Mouse (Mus musculus) urinary bladder, postnatal 10 days (tissue): ENCODE data around the gene Zfp518a.

Experiments used
- DNase-seq: peaks from one replicate; pipeline ENCODE4 v3.0.0; 2022; ENCODE audit warnings: low spot score

Gene Zfp518a

DNA sequence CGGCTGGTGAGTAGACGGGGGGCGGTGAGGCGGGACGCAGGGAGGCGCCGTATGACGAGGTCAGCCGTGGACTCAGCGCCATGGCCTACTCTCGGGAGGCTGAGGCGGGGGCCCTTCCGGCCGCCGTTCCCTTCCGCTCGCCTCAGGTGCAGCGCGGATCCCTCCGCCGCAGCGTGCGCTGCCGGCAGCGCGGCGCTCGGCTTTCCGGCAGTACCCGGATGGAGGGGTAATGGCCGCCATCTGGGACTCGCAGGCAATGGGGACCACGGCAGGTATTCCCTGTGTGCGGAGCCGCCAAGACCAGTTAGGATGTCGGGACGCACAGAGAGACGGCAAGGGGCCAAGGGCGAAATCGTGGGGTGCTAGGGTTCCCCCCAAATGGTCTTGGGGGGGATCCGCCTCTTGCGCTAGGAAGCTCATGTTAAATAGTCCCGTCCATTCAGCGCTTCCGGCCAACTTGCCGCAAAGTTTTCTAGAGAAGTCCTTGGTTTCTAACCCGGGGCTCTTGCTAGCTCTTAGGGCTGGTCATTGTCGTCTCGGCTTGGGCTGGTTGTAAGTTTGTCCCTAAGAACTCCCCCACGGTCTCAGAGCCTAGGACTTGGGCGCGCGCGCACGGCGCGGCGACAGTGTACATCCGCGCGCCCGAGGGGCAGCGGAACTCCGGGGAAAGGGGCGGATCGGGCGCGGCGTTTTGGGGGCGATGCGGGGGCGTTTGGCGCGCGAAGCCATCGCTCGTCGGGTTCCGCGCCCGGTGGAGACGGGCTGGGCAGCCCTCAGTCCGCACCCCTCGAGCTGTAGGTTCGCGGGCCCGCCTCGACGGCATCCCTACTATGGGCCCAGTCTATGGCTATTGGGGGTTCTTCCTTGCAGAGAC lies at the start of gene Zfp518a:
Gene Zfp518a (plus strand): TSS at position 187 of the 874 bp plus-strand sequence.
- DNase-seq: peak; percentile 36

GRCm38 (mm10) chr19:40844731-40845130 lies 49.8 kb upstream of the Zfp518a start:
- no peak for DNase-seq

- DNase-seq: no peak
These were observed 45.1 kb upstream of the Zfp518a start for GRCm38 (mm10) chr19:40849391-40849790.

GRCm38 (mm10) chr19:40859555-40859954 lies 35.0 kb upstream of the Zfp518a start:
- DNase-seq: no peak

- DNase-seq: no peak
These were observed 26.2 kb upstream of the Zfp518a start for GRCm38 (mm10) chr19:40868284-40868683.

- no peak for DNase-seq
These were observed 24.9 kb upstream of the Zfp518a start for GRCm38 (mm10) chr19:40869425-40870105.

DNA sequence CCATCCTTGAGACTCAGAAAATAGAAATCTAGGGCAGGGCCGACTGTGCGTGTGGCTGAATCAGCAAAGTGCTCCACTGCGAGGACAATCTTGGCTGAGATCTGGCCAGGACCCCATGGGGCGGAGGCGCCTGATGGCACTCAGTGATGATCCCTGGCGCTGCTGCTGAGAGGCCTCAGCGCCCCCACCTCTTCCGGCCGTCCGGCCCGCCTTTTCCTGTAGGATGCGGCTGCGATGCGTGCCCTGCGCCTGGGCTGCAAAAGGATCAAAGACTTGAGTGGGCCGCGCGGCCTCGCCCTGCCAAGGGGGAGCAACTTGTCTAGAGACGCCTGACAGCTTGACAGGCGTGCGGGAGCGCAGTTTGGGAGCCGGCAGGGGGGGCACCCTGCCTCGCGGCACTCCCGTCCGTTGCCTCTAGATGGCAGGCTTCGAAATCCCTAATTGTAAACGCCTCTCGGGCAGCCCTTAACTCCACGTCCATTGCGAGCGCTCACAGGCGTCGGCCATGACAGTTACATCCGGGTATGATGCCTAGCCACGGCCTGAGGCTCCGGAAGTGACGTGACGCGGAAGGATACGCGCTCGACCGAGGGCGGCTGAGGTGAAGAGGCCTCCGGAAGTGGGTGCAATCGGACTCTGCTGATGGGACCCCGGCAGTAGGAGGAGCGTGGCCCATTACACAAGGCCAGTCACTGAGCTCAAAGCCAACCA lies 21.4 kb upstream of the Zfp518a start:
- DNase-seq: peak; percentile 71

DNA sequence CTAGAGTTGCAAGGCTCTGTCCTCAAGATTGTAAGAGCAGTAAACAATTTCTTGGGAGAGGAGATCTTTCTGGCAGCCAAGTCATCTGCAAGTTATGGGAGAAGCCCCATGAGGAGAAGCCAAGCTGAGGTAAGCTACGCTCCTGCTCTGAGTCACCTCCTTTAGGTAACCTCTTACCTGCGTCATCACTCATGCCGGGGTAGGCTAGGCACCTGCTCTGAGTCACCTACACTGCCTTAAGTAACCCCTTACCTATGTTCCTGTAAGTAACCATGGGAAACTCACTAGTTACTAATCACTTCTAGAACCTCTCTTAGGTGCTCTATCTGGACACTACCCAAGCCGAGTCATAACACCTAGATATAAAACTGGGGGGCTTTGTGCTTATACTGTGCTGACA lies 12.8 kb upstream of the Zfp518a start:
- DNase-seq: no peak

GRCm38 (mm10) chr19:40888887-40889286 lies 5.6 kb upstream of the Zfp518a start:
- DNase-seq: no peak

GRCm38 (mm10) chr19:40894071-40894506 lies 416 bp upstream of the Zfp518a start:
- no peak for DNase-seq

DNA sequence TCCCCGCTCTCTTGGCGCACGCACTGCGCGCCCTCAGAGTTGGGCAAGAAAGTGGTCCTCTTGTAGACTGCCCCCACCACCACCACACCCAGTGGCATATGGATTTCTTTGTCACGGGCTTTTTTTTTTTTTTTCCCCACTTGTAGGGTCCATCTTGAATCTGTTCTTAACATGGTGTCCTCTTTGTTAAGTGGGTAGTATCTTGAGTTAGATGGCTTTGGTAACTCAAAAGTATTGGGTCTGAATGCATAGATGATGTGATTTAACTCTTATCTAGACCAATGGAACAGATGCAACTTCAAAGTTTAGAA lies 843 bp downstream of the Zfp518a start:
- no peak for DNase-seq

DNA sequence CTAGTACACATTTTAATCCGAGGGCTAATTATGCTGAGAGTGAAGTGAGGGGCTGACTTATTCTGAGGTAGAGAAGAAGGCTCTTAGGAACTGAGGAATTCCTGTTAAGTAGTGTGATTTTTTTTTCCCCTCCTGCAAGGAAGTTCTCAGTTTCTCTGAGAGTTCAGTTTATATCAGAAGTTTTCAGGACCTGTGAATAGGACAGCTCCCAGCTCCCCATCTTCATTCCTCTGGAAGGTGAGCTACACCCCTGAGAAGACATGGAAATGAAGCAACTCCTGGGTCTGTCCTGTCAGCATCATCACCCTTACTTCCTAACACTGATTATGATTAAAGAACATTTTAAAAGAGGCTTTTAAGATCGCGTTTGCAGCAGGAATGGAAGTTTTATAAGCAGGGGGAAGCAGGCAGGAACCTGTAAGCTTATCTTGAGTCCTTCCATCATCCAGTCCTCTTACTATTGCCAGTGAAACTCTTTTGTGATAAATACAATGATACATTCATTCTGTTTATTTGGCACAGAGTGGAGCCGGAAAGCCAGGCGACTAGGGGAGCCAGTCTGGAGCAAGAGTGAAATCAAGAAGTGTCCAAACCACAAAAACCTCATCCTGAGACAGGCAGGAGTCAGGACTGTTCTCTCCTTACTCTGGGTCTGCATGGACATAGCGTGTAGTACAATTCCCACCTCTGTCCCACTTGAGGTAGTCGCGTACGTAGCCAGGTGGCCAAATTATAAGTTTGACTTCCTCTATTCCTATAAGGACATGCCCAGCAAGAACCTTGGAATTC lies 37.3 kb downstream of the Zfp518a start:
- DNase-seq: no peak

DNA sequence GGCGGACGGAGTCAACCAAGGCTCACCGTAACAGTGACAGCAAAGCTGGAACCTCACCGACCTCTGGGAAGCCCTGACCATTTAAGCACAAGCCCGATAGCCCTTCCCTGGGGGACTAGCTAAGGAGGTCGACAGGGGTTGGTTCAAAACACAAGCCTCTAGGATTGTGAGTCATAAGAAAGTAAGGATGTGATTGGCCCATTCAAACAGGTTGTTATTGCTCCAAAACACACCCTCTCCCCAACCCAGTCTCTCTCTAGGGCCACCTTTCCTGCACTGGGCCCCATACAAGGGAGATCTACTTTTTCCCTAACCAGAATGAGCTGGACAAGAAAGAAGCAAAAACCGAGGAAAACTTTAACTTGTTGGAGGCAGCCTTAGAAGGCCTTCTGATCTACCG lies 40.9 kb downstream of the Zfp518a start:
- DNase-seq: no peak

DNA sequence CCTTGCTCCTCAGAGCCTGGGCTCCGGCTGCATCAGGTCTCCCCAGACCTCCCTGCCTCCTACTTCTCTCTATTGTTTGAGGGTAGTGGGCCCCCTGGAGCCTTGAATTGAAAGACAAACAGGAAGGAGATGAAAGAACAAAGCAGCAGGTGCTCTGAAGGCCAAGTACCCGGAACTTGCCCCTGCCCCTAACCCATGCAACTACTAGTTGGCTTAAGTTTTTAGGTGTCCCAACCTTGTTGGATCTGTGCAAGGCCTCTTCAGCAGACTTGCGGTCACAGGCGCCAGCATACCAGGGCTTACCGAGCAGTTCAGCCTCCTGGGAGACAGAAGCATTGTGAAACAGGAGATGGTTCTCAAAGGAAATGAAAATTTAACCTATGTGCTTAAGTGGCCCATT lies 41.5 kb downstream of the Zfp518a start:
- no peak for DNase-seq

DNA sequence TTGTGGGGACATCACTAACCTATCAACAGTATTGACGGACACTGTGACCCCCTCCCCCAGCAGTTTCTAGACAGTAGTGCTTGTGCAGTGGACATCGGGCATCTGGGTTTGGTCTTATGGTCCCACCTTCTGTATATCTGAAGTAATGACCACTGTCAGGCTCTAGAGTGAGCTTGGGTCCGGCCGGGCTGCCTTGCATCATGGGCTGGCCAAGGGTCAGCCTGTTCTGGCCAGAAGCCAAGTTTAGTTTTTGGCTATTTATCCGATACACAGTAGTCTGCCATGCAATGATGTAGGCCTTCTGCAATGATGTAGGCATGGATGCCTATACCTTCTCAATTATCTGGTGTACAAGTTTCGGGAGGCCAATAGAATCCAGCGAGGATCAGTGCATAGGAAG lies 49.0 kb downstream of the Zfp518a start:
- DNase-seq: no peak

GRCm38 (mm10) chr19:40946937-40947577 lies 52.6 kb downstream of the Zfp518a start:
- no peak for DNase-seq

DNA sequence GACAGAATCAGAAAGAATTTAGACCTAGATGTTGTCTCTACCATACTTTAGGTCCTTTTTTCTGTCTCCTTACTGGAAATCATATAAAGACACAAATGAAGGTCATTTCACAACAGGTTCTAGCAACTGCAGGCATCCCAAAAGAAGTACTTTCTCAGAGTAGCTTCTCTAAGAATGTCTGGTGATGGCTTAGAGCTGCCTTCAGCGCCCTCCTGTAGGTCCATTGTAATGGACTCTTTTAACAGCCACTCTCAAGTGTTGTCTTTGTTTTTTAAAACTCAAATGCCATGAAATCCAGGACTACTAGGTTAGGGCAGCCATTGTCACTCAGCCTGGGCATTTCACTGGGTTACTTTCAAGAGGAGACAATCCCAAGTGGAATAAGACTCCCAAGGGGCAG lies 64.5 kb downstream of the Zfp518a start:
- DNase-seq: no peak

- DNase-seq: no peak
These were observed 68.5 kb downstream of the Zfp518a start for GRCm38 (mm10) chr19:40962988-40963387.

- DNase-seq: no peak
These were observed 69.9 kb downstream of the Zfp518a start for GRCm38 (mm10) chr19:40964367-40964891.

GRCm38 (mm10) chr19:40964936-40965850 lies 70.7 kb downstream of the Zfp518a start:
- DNase-seq: no peak
